Comparison of ENCODE assay signal across 12 mouse cellular contexts in genomic region chr1:135999720-136000287, GRCm38 (mm10).
"Had no signal": no experiment of that assay in that cellular context is flagged by ENCODE, and none has a peak within 500 bp of the region (broad histone marks: within the 10 kb centered on the region; RNA-seq: fewer than 3 reads in every experiment).

No protein-coding gene starts in this region.

- DNase-seq: kidney, adult 2 months; kidney, postnatal 25 days; layer of hippocampus, adult 9-11 months; liver, embryonic 13.5 days; lung, adult 2 months; lung, postnatal 14 days; lung, postnatal 4 days; midbrain, embryonic 14.5 days; retina, postnatal 1 day; right cerebral cortex, postnatal 4 days; thymus, postnatal 36 days had no signal

- ATAC-seq: intestine, postnatal 0 days had no signal
